Mouse (Mus musculus) E14TG2a.4 (cell line): ENCODE results near the gene Rwdd1.

Experiments
- CTCF ChIP-seq: conservative IDR thresholded peaks from 2 replicates; pipeline ENCODE4 v1.5.1; 2014; ENCODE audit warnings: low read length
- NANOG ChIP-seq: IDR thresholded peaks from 2 replicates; pipeline ENCODE4 v1.6.1; 2014; ENCODE audit warnings: borderline replicate concordance, low read length, mixed read lengths

- TF ChIP-seq CTCF = no peak
- TF ChIP-seq NANOG = no peak
Measured at GRCm38 (mm10) chr10:34019302-34020075, at the start of gene Rwdd1.
